In the genomic region with DNA sequence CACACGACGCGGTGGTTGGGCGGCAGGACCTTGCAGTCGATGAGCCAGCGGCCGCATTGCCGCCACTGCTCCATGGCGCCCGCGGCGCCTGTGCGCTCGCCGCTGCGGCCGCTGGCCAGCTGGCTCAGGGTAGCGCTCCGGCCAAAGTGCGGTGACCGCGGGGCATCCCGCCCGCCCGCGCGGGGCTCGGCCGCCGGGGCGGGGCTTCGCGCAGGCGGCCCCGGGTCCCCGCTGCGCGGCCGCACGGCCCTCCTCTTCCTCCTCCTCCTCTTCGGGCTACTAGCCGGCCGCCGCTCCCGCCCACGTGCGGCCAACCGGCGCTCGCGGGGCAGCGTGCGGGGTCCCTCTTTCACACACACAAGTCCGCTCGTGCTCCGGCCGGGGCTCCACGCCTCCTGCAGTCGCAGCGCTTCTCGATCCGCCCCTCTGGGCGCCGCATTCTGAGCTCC, we compare ENCODE assay signal across 7 mouse cellular contexts. TPM values are rescaled to one million over a fixed set of nuclear protein-coding genes. Genes with fewer than 3 reads are reported as not detected.
A peak's percentile ranks its signal among the peaks of the same experiment; 100 is the strongest.
DNase-seq lines count a peak whose midpoint lies in the region; ATAC-seq lines count a peak whose summit lies in the region.

No protein-coding gene starts in this region.

- H3K27ac ChIP-seq in brown adipose tissue, adult 24 weeks (replicated peaks; ENCODE audit: low read depth, low read length), result peak overlapping the region; percentile 61; the same call in 1 of the 2 replicates
- peak overlapping the region; percentile 91 for H3K27ac ChIP-seq in midbrain, embryonic 12.5 days (replicated peaks)

- peak overlapping the region; percentile 93 for H3K9ac ChIP-seq in midbrain, embryonic 12.5 days (replicated peaks)

- peaks cover 5% of the 10 kb centered on the region for H3K4me1 ChIP-seq in brown adipose tissue, adult 24 weeks (ENCODE audit: control insufficient read depth, insufficient read depth, insufficient read length, low read length)
- peaks cover 52% of the 10 kb centered on the region for H3K4me1 ChIP-seq in midbrain, embryonic 12.5 days

- peak; percentile 12 for ATAC-seq in granulocyte monocyte progenitor cell, adult 5-6 weeks (replicated peaks; ENCODE audit: poor library complexity, severe bottlenecking)
- peak; percentile 28 for ATAC-seq in midbrain, embryonic 12.5 days (ENCODE audit: low FRiP score, low read depth)

- no peaks in the 10 kb centered on the region for H3K9me3 ChIP-seq in midbrain, embryonic 12.5 days

- H3K36me3 ChIP-seq in midbrain, embryonic 12.5 days, result no peaks in the 10 kb centered on the region

- DNase-seq in right cerebral cortex, postnatal 14 days, result peak; percentile 34
- no peak for DNase-seq in right cerebral cortex, postnatal 36 days (ENCODE audit: low spot score in 2 of 2)
- DNase-seq in kidney, postnatal 14 days, result peak; percentile 88
- DNase-seq in thymus, postnatal 10 days (ENCODE audit: low spot score in 2 of 2), result no peak

- no peaks in the 10 kb centered on the region for H3K27me3 ChIP-seq in midbrain, embryonic 12.5 days

- WGBS in midbrain, embryonic 12.5 days, result under 1% methylated on average over 51 of the region's 64 CpGs

- H3K4me2 ChIP-seq in midbrain, embryonic 12.5 days (replicated peaks), result peak overlapping the region; percentile 99

- H3K4me3 ChIP-seq in brown adipose tissue, adult 24 weeks (ENCODE audit: insufficient read depth, low read depth, low read length), result peak overlapping the region; percentile 96
- H3K4me3 ChIP-seq in midbrain, embryonic 12.5 days, result peak overlapping the region; percentile 95

RNA-seq across cellular contexts. Expression of a gene that starts 0.4 kb away (rescaled TPM):
- 6.6 and 8.0 TPM in 2 replicates for polyA plus RNA-seq in brown adipose tissue, adult 24 weeks (2012; ENCODE audit: insufficient read depth, insufficient read length, missing spikeins)
- 6.3 and 14.9 TPM in 2 replicates for total RNA-seq in granulocyte monocyte progenitor cell, adult 5-6 weeks (2014; fragmentation: Nextera tagmentation)
- total RNA-seq in granulocyte monocyte progenitor cell, adult 5-6 weeks (2017), result 6.9 and 7.2 TPM in 2 replicates
- 24.1 and 27.6 TPM in 2 replicates for polyA plus RNA-seq in midbrain, embryonic 12.5 days (2016; fragmentation: Nextera tagmentation; extraction: Ambion mirVana)

RNA-seq across cellular contexts. Expression of a gene that starts 15.7 kb away (rescaled TPM):
- polyA plus RNA-seq in brown adipose tissue, adult 24 weeks (2012; ENCODE audit: insufficient read depth, insufficient read length, missing spikeins), result 0.79 TPM in 1 of 2 replicates, not detected in the other
- total RNA-seq in granulocyte monocyte progenitor cell, adult 5-6 weeks (2014; fragmentation: Nextera tagmentation), result 0.77 and 2.9 TPM in 2 replicates
- not detected in 2 replicates for total RNA-seq in granulocyte monocyte progenitor cell, adult 5-6 weeks (2017)
- 16.7 and 17.3 TPM in 2 replicates for polyA plus RNA-seq in midbrain, embryonic 12.5 days (2016; fragmentation: Nextera tagmentation; extraction: Ambion mirVana)

Comparison
In these comparisons a context has a peak if more than half of its experiments do, and no peak if none do; other contexts are left out.
1. DNase-seq: peak in right cerebral cortex, postnatal 14 days (single experiment) and kidney, postnatal 14 days (single experiment); none in right cerebral cortex, postnatal 36 days (0 of 2) and thymus, postnatal 10 days (0 of 2).